Mouse (Mus musculus) ES-E14 (cell line): ENCODE results near the gene Prkcq.

Experiments used
- ZC3H11A ChIP-seq: IDR thresholded peaks from 2 replicates; pipeline ENCODE4 v1.6.1; 2012; ENCODE audit warnings: low read depth, mild to moderate bottlenecking, inconsistent platforms, low read length, borderline replicate concordance
- ZNF384 ChIP-seq: IDR thresholded peaks from 2 replicates; pipeline ENCODE4 v1.6.1; 2012; ENCODE audit warnings: low read depth, low read length, inconsistent platforms

- TF ChIP-seq ZC3H11A (no peak), ZNF384 (no peak)
Measured at GRCm38 (mm10) chr2:11287834-11288530, 116.1 kb downstream of the Prkcq start.
